Mouse (Mus musculus): Measurements from ENCODE around the gene Hist1h2bf. TPM values are rescaled to one million over a fixed set of nuclear protein-coding genes. Genes with fewer than 3 reads are reported as not detected.
A peak's percentile ranks its signal among the peaks of the same experiment; 100 is the strongest.
"Not testable (repeated sequence)": the region's sequence is repeated elsewhere in the genome, so short reads cannot be mapped to it uniquely, and the experiment has no call there.

The Hist1h2bf gene
- polyA plus RNA-seq, 1 experiment from 2014 or later: 3.7 TPM

DNA sequence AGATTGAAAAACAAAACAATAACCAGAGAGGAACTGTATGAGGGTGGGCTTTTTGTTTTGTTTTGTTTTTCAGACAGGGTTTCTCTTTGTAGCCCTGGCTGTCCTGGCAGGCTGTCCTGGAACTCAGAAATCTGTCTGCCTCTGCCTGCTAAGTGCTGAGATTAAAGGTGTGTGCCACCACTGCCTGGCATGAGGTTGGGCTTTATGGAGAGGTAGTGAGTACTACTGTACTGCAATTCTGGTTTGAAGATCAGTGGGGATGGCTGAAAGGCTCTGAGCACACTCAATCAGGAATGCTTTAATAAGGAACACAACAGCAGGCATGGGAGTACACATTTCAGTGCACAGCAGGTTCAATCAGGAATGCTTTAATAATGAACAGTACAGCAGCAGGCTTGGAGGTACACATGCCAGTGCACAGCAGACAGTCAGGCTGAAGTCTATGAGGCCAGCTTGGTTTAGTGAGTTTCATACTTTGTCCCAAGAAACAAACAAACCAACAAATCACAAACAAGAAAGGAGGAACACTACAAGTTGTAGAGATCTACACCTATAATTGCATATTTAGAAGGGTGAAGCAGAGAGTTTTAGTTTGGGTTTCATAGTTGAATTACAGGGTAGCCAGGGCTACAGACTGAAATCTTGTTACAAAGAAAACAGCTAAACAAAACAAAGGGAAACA lies 9.5 kb upstream of the Hist1h2bf start:
- ATAC-seq (ENCODE audit: low read depth): no peak
- Histone ChIP-seq H3K9me3 (replicated peaks; ENCODE audit: control insufficient read depth, low read length) (no peaks in the 10 kb centered on the region), H3K27ac (ENCODE audit: low read length) (peak overlapping the region; percentile 100), H3K4me3 (ENCODE audit: low read depth, low read length) (peak overlapping the region; percentile 69), H3K36me3 (ENCODE audit: control insufficient read depth, insufficient read depth) (no peaks in the 10 kb centered on the region), H3K27me3 (ENCODE audit: control insufficient read depth, insufficient read depth, low read depth, low read length) (no peaks in the 10 kb centered on the region), H3K4me2 (ENCODE audit: low read depth, low read length) (peak overlapping the region; percentile 69), H3K9ac (ENCODE audit: low read depth, low read length) (peak overlapping the region; percentile 79), H3K4me1 (ENCODE audit: control insufficient read depth, low read depth, low read length) (peaks cover 31% of the 10 kb centered on the region)

DNA sequence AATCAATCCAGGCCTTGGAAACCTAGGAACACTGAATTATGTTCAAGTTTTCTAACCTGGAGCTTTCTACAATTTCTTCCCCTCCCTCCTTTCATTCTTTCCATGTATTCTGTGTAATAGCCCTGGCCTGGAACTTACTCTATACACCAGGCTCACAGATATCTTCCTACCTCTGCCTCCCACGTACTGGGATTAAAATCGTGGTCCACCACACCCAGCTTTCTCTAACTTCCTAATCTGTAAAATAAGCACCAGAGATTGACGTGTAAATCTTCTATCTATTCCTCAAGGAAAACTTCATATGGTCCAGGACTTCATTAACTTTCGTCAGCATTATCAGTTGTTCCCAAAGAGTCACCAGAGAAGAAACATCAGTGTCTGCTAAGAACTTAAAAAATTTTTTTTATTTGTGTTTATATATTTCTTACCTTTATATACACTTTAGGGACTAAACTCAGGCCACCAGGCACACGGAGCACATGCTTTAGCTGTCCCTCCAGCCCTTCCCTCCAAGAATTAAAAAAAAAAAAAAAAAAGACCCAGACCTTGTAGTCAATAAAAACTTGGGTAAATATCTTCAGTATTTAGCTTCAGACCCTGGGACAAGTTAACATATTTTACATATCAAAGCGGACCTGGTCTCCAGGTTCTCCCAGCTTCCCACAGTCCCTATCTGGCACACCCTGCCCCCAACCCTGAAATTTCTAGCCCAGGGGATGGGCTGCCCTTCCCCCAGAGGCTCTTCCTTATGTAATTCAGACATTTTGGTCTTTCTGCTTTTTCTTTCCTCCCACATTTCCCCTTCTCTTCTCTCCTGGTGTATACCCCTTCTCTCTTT lies 8.4 kb upstream of the Hist1h2bf start:
- WGBS (ENCODE audit: insufficient replicate concordance): 8% methylated on average over 6 of the region's 6 CpGs
- no peaks in the 10 kb centered on the region for H3K9me3 ChIP-seq (replicated peaks; ENCODE audit: control insufficient read depth, low read length)
- peak overlapping the region; percentile 79 for H3K9ac ChIP-seq (ENCODE audit: low read depth, low read length)
- H3K36me3 ChIP-seq (ENCODE audit: control insufficient read depth, insufficient read depth): no peaks in the 10 kb centered on the region
- ATAC-seq (ENCODE audit: low read depth): no peak; the same call in 1 of the 2 replicates
- peak overlapping the region; percentile 69 for H3K4me2 ChIP-seq (ENCODE audit: low read depth, low read length)
- H3K4me3 ChIP-seq (ENCODE audit: low read depth, low read length): peak overlapping the region; percentile 69
- H3K27me3 ChIP-seq (ENCODE audit: control insufficient read depth, insufficient read depth, low read depth, low read length): no peaks in the 10 kb centered on the region
- H3K27ac ChIP-seq (ENCODE audit: low read length): peak overlapping the region; percentile 100
- H3K4me1 ChIP-seq (ENCODE audit: control insufficient read depth, low read depth, low read length): peaks cover 32% of the 10 kb centered on the region

DNA sequence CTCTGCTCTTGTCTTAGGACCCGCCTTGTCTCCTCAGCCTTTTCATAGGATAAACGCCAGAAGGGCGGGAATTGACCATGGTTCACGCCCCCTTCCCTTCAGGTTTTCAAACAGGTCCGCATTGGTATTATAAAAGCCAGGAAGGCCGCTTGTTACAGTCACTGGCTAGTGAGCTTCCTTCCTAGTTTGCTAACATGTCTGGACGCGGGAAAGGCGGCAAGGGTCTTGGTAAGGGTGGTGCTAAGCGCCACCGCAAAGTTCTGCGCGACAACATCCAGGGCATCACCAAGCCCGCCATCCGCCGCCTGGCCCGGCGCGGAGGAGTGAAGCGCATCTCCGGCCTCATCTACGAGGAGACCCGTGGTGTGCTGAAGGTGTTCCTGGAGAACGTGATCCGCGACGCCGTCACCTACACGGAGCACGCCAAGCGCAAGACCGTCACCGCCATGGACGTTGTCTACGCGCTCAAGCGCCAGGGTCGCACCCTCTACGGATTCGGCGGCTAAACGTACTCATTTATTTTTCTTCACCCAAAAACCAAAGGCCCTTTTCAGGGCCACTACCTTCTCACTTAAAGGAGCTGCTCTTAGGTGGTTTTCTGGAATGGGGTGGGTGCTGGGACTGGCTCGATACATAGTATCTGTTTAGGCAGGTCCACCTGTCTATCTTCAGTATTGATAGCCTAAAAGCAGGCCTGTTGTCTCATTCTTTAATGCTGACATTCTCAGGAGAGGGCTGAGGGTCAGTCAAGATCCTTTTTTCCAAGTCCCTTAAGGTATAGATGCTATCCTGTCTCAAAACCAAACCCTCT lies 7.6 kb upstream of the Hist1h2bf start, which contains the start of gene Hist1h4d:
Gene Hist1h4d, plus strand, starts transcription at position 191 of the 811 bp plus-strand sequence.
- peaks cover 40% of the 10 kb centered on the region for H3K4me1 ChIP-seq (ENCODE audit: control insufficient read depth, low read depth, low read length)
- ATAC-seq (ENCODE audit: low read depth): peak; percentile 81
- peak within 1 kb of the TSS; percentile 69 for H3K4me2 ChIP-seq (ENCODE audit: low read depth, low read length)
- H3K9me3 ChIP-seq (replicated peaks; ENCODE audit: control insufficient read depth, low read length): no peaks in the 10 kb centered on the region
- under 1% methylated on average over 43 of the region's 43 CpGs for WGBS (ENCODE audit: insufficient replicate concordance)
- peak within 1 kb of the TSS; percentile 79 for H3K9ac ChIP-seq (ENCODE audit: low read depth, low read length)
- no peaks in the 10 kb centered on the region for H3K36me3 ChIP-seq (ENCODE audit: control insufficient read depth, insufficient read depth)
- H3K27ac ChIP-seq (ENCODE audit: low read length): peak within 1 kb of the TSS; percentile 100
- H3K27me3 ChIP-seq (ENCODE audit: control insufficient read depth, insufficient read depth, low read depth, low read length): no peaks in the 10 kb centered on the region
- peak within 1 kb of the TSS; percentile 69 for H3K4me3 ChIP-seq (ENCODE audit: low read depth, low read length)

DNA sequence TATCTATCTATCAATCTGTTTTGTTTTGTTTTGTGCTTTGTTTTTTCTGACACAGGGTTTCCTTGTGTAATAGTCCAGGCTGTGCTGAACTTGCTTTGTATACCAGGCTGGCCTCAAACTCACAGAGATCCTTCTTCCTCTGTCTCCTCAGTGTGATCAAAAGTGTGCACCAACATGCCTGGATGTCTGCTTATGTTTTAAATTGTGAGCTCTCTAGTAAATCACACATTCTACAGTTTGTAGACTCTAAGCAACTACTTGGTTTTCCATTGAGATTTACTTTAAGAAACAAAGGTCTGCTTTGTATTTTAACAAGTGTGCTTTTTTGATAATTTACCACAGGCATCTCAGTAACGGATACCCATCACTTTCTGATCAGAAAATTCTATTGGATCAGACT lies 3.8 kb upstream of the Hist1h2bf start:
- WGBS (ENCODE audit: insufficient replicate concordance): 63% methylated on average over 1 of the region's 1 CpGs
- Histone ChIP-seq H3K4me3 (ENCODE audit: low read depth, low read length) (peak overlapping the region; percentile 34), H3K27ac (ENCODE audit: low read length) (peak overlapping the region; percentile 80), H3K4me2 (ENCODE audit: low read depth, low read length) (peak overlapping the region; percentile 32), H3K4me1 (ENCODE audit: control insufficient read depth, low read depth, low read length) (peaks cover 26% of the 10 kb centered on the region), H3K9ac (ENCODE audit: low read depth, low read length) (peak overlapping the region; percentile 54), H3K27me3 (ENCODE audit: control insufficient read depth, insufficient read depth, low read depth, low read length) (no peaks in the 10 kb centered on the region), H3K36me3 (ENCODE audit: control insufficient read depth, insufficient read depth) (no peaks in the 10 kb centered on the region), H3K9me3 (replicated peaks; ENCODE audit: control insufficient read depth, low read length) (no peaks in the 10 kb centered on the region)
- no peak for ATAC-seq (ENCODE audit: low read depth)

DNA sequence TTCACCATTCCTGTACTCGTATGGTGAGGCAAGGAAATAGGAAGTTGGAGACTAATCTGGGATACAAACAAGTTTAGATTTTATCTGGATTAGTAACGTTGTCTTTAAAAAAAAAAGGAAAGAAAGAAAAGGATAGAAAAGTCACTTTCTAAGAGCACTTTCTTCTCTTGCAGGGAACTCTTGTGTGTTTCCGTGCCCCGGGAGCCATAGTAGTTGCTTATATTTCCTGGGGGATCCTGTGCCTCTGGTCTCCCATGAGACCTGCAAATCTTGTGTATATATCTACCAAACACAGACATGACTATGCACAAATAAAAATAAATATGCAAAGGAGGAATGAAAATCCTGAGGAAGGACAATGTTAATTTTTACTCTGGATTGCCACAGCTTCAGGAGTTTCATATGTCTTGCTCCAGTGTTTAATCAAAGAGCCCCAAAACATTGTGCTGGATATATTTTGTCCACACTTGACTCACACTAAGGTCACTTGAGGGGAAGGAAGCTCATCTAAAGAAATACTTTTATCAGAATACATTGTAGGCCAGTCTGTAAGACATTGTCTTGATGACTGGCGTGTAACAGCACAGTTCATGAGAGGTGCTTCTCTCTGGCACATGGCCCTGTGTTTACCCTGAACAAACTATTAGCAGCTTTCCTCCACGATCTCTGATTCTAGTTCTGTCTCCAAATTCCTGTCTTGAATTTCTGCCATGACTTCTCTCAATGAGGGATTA lies 3.1 kb upstream of the Hist1h2bf start:
- Histone ChIP-seq H3K4me3 (ENCODE audit: low read depth, low read length) (peak overlapping the region; percentile 64), H3K9ac (ENCODE audit: low read depth, low read length) (peak overlapping the region; percentile 77), H3K9me3 (replicated peaks; ENCODE audit: control insufficient read depth, low read length) (no peaks in the 10 kb centered on the region), H3K27ac (ENCODE audit: low read length) (peak overlapping the region; percentile 90), H3K4me1 (ENCODE audit: control insufficient read depth, low read depth, low read length) (peaks cover 20% of the 10 kb centered on the region), H3K36me3 (ENCODE audit: control insufficient read depth, insufficient read depth) (no peaks in the 10 kb centered on the region), H3K4me2 (ENCODE audit: low read depth, low read length) (peak overlapping the region; percentile 70), H3K27me3 (ENCODE audit: control insufficient read depth, insufficient read depth, low read depth, low read length) (no peaks in the 10 kb centered on the region)
- 34% methylated on average over 6 of the region's 6 CpGs for WGBS (ENCODE audit: insufficient replicate concordance)
- ATAC-seq (ENCODE audit: low read depth): no peak

DNA sequence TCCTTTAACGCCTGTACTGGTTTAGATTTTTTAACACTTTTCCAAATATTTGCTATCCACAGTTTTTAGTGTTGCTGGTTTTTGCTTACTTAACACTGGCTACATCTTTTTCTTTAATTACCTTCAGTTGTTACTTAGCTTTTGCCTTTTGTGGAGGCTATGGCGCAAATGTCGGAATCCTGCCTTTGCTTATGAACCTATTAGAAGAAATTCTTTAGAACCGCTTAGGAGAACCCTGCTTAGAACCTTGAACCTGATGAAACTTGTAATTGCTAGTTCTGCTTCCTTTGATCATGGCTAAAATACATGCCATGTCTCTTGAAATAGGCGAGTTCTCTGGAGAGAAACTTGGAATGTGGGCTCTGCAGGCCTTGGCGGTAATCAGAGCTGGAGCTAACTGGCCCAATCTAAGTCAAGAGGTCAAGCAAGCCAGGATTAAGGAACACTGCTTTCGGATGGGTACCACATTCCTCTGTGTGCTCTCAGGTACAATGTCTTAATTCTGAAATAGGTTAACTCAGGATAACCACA lies 2.4 kb upstream of the Hist1h2bf start:
- H3K27ac ChIP-seq (ENCODE audit: low read length): peak overlapping the region; percentile 90
- H3K9me3 ChIP-seq (replicated peaks; ENCODE audit: control insufficient read depth, low read length): no peaks in the 10 kb centered on the region
- H3K27me3 ChIP-seq (ENCODE audit: control insufficient read depth, insufficient read depth, low read depth, low read length): no peaks in the 10 kb centered on the region
- H3K9ac ChIP-seq (ENCODE audit: low read depth, low read length): peak overlapping the region; percentile 77
- ATAC-seq (ENCODE audit: low read depth): no peak
- peak overlapping the region; percentile 70 for H3K4me2 ChIP-seq (ENCODE audit: low read depth, low read length)
- H3K36me3 ChIP-seq (ENCODE audit: control insufficient read depth, insufficient read depth): no peaks in the 10 kb centered on the region
- peak overlapping the region; percentile 64 for H3K4me3 ChIP-seq (ENCODE audit: low read depth, low read length)
- H3K4me1 ChIP-seq (ENCODE audit: control insufficient read depth, low read depth, low read length): peaks cover 17% of the 10 kb centered on the region
- 4% methylated on average over 7 of the region's 7 CpGs for WGBS (ENCODE audit: insufficient replicate concordance)

DNA sequence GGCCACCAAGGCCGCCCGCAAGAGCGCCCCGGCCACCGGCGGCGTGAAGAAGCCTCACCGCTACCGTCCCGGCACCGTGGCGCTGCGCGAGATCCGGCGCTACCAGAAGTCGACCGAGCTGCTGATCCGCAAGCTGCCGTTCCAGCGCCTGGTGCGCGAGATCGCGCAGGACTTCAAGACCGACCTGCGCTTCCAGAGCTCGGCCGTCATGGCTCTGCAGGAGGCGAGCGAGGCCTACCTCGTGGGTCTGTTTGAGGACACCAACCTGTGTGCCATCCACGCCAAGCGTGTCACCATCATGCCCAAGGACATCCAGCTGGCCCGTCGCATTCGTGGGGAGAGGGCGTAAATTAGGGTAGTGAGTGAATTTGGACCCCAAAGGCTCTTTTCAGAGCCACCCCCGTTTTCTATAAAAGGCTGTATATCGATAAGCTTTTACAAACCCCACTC lies 1.9 kb upstream of the Hist1h2bf start:
- Histone ChIP-seq H3K9ac (ENCODE audit: low read depth, low read length) (peak overlapping the region; percentile 77), H3K4me1 (ENCODE audit: control insufficient read depth, low read depth, low read length) (peaks cover 15% of the 10 kb centered on the region), H3K4me2 (ENCODE audit: low read depth, low read length) (peak overlapping the region; percentile 70), H3K4me3 (ENCODE audit: low read depth, low read length) (peak overlapping the region; percentile 64), H3K27ac (ENCODE audit: low read length) (peak overlapping the region; percentile 90)
- H3K9me3 ChIP-seq (replicated peaks; ENCODE audit: control insufficient read depth, low read length); H3K27me3 ChIP-seq (ENCODE audit: control insufficient read depth, insufficient read depth, low read depth, low read length); ATAC-seq (ENCODE audit: low read depth); H3K36me3 ChIP-seq (ENCODE audit: control insufficient read depth, insufficient read depth): not testable (repeated sequence)
- under 1% methylated on average over 14 of the region's 40 CpGs for WGBS (ENCODE audit: insufficient replicate concordance)

DNA sequence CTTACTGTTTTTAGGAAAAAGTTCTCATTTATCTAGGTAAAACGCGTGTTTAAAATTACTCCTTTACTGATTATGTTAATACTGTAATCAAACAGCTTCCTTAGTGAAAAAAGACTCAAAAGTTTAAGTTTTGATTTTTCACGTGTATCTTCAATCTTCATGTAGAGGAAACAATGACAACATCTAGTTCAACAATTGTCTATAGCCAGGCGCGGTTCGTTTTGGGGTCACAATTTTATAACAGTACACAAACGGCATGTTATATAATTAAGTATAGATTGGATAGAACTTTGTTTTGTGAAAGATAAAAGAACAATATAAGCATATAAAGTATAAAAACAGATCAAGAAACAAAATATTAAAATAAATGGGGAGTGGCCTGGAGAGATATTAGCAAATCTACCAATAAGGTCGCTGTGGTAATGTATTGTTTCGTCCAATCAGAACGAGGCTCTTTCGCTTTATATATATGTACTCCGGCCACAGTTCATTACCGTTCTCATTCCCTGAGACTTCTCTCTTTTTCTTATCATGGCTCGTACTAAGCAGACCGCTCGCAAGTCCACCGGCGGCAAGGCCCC lies 1.4 kb upstream of the Hist1h2bf start, which contains the start of gene Hist1h3d:
Gene Hist1h3d, plus strand, starts transcription at position 493 of the 581 bp plus-strand sequence.
- Histone ChIP-seq H3K27ac (ENCODE audit: low read length) (peak within 1 kb of the TSS; percentile 96), H3K4me2 (ENCODE audit: low read depth, low read length) (peak within 1 kb of the TSS; percentile 70), H3K9ac (ENCODE audit: low read depth, low read length) (peak within 1 kb of the TSS; percentile 77), H3K4me3 (ENCODE audit: low read depth, low read length) (peak within 1 kb of the TSS; percentile 64), H3K36me3 (ENCODE audit: control insufficient read depth, insufficient read depth) (no peaks in the 10 kb centered on the region), H3K9me3 (replicated peaks; ENCODE audit: control insufficient read depth, low read length) (no peaks in the 10 kb centered on the region), H3K27me3 (ENCODE audit: control insufficient read depth, insufficient read depth, low read depth, low read length) (no peaks in the 10 kb centered on the region), H3K4me1 (ENCODE audit: control insufficient read depth, low read depth, low read length) (peaks cover 12% of the 10 kb centered on the region)
- peak; percentile 40 for ATAC-seq (ENCODE audit: low read depth)
- WGBS (ENCODE audit: insufficient replicate concordance): under 1% methylated on average over 18 of the region's 18 CpGs

Data from liver, embryonic 16.5 days (tissue).